Mouse (Mus musculus) monocyte, adult 5-6 weeks (primary cell): ENCODE measurements around the gene Ffar1. TPM values are rescaled to one million over a fixed set of nuclear protein-coding genes. Genes with fewer than 3 reads are reported as not detected.

Experiments
- ATAC-seq: fragments of 153-309, 156-312 bp; replicated peaks from 2 replicates; pipeline ENCODE4 v1.8.0; 2017; ENCODE audit warnings: mild to moderate bottlenecking; ENCODE audit not compliant: low TSS enrichment, insufficient number of reproducible peaks, severe bottlenecking, poor library complexity, low FRiP score
- total RNA-seq: library from RNA; stranded (forward); fragments of 200-1000, 200-491, 200-594 nt; gene quantifications from 3 replicates; pipeline ENCODE4 v1.2.3, GENCODE M21; 2017

Ffar1 gene
- total RNA-seq, 1 experiment from 2014 or later, result 0.10 TPM

DNA sequence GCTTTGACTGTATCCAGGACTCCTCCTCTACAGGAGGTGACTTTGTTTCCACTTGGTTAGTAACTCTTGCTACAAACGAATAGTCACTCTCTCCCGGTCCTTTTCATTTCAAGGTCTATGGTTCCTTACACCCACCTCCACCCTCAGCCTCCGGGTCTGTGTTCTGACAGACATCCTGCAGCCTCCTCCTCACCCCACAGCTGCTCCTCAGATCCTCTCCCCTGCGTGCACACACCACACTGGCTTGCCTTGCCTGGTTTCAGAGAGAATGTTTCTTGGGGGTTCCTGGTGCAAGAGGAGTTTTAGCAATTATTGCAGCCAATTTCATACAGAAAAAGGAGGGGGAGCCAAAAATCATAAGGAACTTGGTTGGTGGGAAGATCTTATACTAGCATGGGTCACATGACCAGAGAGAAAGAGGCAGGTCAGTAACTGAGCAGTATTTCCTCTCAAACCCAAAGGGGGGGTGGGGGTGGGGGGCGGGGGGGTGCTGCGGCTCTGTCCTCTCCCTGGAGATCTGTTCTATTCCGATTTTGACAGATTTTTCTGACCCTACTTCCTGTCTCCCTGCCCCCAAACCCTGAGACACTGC, 40.4 kb downstream of the Ffar1 start:
- ATAC-seq, result no peak

GRCm38 (mm10) chr7:30820131-30820530, 41.2 kb downstream of the Ffar1 start:
- no peak for ATAC-seq

DNA sequence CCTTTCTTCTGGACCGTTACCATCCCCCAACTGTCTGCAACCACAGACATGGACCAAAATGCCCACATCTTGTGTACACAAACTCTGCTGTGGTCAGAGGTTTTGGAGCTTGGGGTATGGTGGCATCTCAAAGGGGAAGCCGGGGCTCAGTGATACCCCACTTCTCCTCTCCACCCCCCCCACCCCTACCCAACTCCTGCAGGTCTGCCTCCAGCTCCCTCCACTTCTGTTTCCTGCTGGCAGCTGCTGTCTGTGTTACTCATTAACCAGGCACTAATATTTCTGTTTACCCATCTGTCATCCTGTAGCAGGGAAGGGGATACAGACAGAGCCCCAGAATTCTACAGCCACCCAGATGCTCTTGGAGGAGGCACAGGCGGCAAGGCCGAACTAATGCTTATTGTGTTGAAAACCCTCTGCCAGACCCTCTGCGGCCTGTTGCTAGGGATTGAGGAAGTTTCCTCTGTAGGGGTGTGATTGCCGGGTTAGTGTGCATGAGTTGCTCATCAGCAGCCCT, 49.0 kb downstream of the Ffar1 start:
- peak; percentile 45 for ATAC-seq

GRCm38 (mm10) chr7:30811757-30812290, 49.5 kb downstream of the Ffar1 start:
- peak; percentile 40 for ATAC-seq

DNA sequence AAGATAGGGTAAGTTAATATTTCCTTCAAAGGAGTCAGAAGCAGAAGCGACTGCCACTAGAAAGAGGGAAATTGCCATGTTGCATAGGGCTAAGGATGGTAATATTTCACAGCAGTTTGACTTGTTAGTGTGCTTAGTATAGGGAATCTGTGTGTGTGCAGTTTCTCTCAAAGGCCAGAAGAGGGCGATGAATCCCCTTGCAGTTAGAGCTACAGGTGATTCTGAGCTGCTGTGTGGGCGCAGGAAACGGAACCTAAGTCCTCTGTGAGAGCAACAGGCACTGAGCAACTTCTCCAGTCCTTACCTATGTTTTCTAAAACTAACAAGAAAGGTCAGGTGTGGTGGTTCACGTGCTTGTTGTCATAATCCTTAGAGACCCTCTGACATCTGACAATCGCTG, 51.0 kb downstream of the Ffar1 start:
- no peak for ATAC-seq

Other genes starting within 250 kb of the Ffar1 start
- gene Upk1a, start 248.7 kb downstream of the Ffar1 start, total RNA-seq, result 1.1 TPM in 1 of 3 replicates, not detected in the others
- gene Cox6b1, start 235.4 kb downstream of the Ffar1 start, total RNA-seq, result 424 to 540 TPM (median 506 TPM) in 3 replicates
- not detected in 3 replicates for gene Etv2, start 225.7 kb downstream of the Ffar1 start, total RNA-seq
- 63.9 to 74.7 TPM (median 64.6 TPM) in 3 replicates for gene Rbm42, start 211.2 kb downstream of the Ffar1 start, total RNA-seq
- gene Haus5, start 196.6 kb downstream of the Ffar1 start, total RNA-seq, result 5.6 to 20.3 TPM (median 11.0 TPM) in 3 replicates
- gene Pmis2, start 190.0 kb downstream of the Ffar1 start, total RNA-seq, result not detected in 3 replicates
- not detected in 3 replicates for gene 2200002J24Rik, start 162.6 kb downstream of the Ffar1 start, total RNA-seq
- gene Atp4a, start 149.4 kb downstream of the Ffar1 start, total RNA-seq, result 0.75 TPM in 1 of 3 replicates, not detected in the others
- 14.0 to 17.1 TPM (median 17.0 TPM) in 3 replicates for gene Tmem147, start 132.0 kb downstream of the Ffar1 start, total RNA-seq
- 0.85 to 1.9 TPM in 2 of 3 replicates, not detected in the other for gene Gapdhs, start 117.9 kb downstream of the Ffar1 start, total RNA-seq
- 2.3 TPM in 1 of 3 replicates, not detected in the others for gene Sbsn, start 110.1 kb downstream of the Ffar1 start, total RNA-seq
- not detected in 3 replicates for gene Dmkn, start 97.8 kb downstream of the Ffar1 start, total RNA-seq
- not detected in 3 replicates for gene Krtdap, start 73.7 kb downstream of the Ffar1 start, total RNA-seq
- gene Ffar2, start 37.8 kb downstream of the Ffar1 start, total RNA-seq, result 0.19 to 3.1 TPM (median 1.2 TPM) in 3 replicates
- gene Ffar3, start 5.4 kb downstream of the Ffar1 start, total RNA-seq, result not detected in 3 replicates
- gene Cd22, start 18.8 kb upstream of the Ffar1 start, total RNA-seq, result 45.5 to 101 TPM (median 62.1 TPM) in 3 replicates
- gene Mag, start 53.3 kb upstream of the Ffar1 start, total RNA-seq, result 2.5 to 6.9 TPM (median 3.5 TPM) in 3 replicates
- not detected in 3 replicates for gene Hamp2, start 63.1 kb upstream of the Ffar1 start, total RNA-seq
- gene Hamp, start 82.5 kb upstream of the Ffar1 start, total RNA-seq, result not detected in 3 replicates
- gene Usf2, start 95.2 kb upstream of the Ffar1 start, total RNA-seq, result 126 to 170 TPM (median 139 TPM) in 3 replicates
- 2.2 to 5.1 TPM (median 2.9 TPM) in 3 replicates for gene Lsr, start 111.9 kb upstream of the Ffar1 start, total RNA-seq
- gene Fam187b, start 112.2 kb upstream of the Ffar1 start, total RNA-seq, result 1.3 TPM in 1 of 3 replicates, not detected in the others
- gene Fxyd5, start 180.9 kb upstream of the Ffar1 start, total RNA-seq, result 930 to 1,250 TPM (median 1,146 TPM) in 3 replicates
- gene Fxyd7, start 189.9 kb upstream of the Ffar1 start, total RNA-seq, result not detected in 3 replicates
- gene Fxyd1, start 195.6 kb upstream of the Ffar1 start, total RNA-seq, result not detected in 3 replicates
- 0.21 to 0.49 TPM (median 0.38 TPM) in 3 replicates for gene Lgi4, start 197.8 kb upstream of the Ffar1 start, total RNA-seq
- 0.29 TPM in 1 of 3 replicates, not detected in the others for gene Fxyd3, start 215.1 kb upstream of the Ffar1 start, total RNA-seq